Mouse (Mus musculus): ENCODE measurements at regions not wholly inside any gene's neighbourhood (a gene's known extent, or its start where the extent isn't known, plus 50 kb on each side); places are given as distances from the start of the nearest gene placed in this dataset.
"Not testable (repeated sequence)": the region's sequence is repeated elsewhere in the genome, so short reads cannot be mapped to it uniquely, and the experiment has no call there.

DNA sequence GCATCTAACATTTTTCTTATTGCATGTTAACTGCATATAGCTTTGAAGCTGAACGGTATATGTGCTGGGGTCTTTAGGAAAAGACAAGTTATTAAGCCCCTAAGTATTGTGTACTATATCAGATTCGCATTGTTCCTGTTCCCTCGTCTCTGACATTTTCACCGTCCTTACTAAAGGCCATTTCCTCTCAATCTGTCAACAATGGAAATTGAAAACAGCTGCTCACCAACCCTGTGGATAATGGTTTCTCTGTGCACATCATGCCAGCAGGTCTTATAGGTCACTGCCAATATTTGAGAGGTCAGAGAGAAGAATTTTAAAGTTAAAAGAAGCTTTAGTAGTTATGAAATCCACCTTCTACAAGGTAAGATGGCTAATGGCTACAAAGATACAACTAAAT is 797.4 kb upstream of the Impad1 start:
- no peak for DNase-seq (ENCODE audit: low spot score in 2 of 2)

DNA sequence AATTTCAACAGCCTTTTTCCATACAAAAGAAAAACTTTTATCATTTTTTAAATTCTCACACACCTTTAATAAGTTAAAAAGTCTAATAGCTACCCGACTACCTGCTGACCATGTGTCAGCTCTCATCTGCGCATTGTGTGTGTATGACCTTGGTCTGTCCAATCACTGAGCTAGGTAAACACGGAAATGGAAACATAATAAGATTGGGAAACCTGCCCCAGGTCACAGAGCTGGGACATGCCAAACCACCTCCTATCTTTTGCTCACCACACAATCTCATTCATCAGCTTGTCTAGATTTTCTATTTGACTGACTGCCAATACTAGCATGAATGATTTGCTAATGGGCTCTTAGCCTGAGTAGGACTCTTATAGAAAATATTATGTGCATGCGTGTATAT is 794.3 kb upstream of the Impad1 start:
- no peak for DNase-seq (ENCODE audit: low spot score in 2 of 2)

- DNase-seq (ENCODE audit: low spot score in 2 of 2): no peak
Measured at GRCm38 (mm10) chr4:5585205-5585604, 792.0 kb upstream of the Impad1 start.

DNA sequence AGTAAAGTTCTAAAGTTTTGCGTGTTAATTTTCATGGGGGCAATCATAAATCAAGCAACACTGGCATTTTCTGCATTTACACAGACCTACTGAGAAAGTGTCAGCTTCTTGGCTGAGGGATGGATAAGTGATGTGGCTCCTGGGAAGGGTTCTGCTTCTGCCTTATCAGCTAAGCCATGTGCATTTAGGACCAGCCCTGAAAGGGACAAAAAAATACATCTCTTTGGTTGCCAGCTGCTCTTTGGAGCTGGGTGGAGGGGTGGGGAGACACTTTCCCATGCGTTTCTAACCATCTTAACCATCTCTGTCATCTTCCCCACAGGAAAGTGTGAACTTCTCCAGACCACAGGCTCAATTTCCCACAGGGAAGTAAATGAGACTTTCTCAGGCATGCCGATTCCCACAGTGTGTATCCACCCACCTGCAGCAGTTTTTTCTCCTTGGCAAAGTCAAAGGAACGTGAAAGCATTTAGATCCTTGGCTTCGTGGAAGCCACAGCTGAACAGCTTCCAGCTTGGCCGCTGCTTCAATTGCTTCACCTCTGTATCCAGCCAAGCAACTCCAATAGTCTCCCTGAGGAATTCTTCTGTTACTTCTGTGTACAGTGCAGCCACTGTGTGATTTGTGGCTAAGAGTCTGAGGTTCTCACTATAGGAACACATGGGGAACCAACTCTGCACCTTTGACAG is 791.0 kb upstream of the Impad1 start:
- peak; percentile 4 for DNase-seq (ENCODE audit: low spot score in 2 of 2)

GRCm38 (mm10) chr4:5568076-5568475 is 774.9 kb upstream of the Impad1 start:
- DNase-seq (ENCODE audit: low spot score in 2 of 2): no peak

- DNase-seq (ENCODE audit: low spot score in 2 of 2): no peak
Measured at GRCm38 (mm10) chr4:5560001-5560657, 767.0 kb upstream of the Impad1 start.

DNA sequence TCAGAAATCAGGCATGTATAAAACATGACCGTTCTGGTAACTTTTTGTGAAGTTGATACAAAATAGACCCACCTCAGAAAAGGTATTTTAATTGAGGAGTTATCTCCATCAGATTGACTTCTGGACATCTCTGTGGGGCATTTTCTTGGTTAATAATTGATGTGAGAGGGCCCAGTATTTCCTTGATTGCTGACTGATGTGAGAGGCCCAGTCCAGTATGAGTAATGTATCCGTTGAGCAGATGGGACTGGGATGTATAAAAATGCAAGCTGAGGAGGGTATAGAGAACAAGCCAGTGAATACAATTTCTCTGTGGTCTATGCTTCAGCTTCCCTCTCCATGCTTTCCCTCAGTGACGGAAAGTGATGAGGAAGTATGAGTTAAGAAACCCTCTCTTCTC is 747.0 kb upstream of the Impad1 start:
- no peak for DNase-seq (ENCODE audit: low spot score in 2 of 2)

- DNase-seq (ENCODE audit: low spot score in 2 of 2): no peak
Measured at GRCm38 (mm10) chr4:5530416-5530815, 737.3 kb upstream of the Impad1 start.

GRCm38 (mm10) chr4:5518522-5518921 is 725.4 kb upstream of the Impad1 start:
- DNase-seq (ENCODE audit: low spot score in 2 of 2): no peak

DNA sequence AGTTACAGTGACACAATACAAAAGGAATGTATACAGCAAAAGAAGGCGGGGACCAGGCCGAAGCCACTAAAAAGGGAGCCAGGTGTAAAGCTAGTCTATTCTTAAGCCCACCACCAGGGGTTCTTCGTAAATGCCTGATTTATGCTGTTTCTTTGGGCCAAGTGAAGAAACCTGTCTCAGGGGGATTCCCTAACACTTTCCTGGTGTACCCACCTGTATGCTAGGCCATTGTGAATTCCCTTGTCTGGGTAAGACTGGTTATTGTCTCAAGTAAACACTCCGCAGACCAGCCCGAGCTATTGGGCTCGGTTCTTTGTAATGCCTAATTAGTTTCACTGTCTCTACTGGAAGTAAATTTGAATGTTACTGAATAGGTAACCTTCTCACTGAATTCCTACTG is 722.3 kb upstream of the Impad1 start:
- DNase-seq (ENCODE audit: low spot score in 2 of 2): not testable (repeated sequence)

DNA sequence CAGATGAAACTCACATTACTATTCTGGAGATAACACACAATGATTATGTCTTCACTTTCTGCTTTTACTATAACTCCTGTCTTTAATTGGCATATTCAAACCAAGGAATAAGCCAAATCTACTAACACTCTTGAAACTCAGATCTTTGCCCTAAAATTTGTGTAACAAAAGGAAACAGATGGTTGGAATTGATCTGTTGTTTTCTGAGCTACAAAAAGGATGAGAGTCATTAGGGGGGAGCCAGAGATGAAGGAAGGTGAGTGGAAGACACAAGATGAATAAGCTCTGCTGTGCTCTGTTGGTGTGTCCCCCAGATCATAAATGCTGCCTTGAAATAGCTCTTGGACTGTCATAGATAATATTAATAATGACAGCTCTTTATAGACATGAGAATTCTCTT is 718.6 kb upstream of the Impad1 start:
- DNase-seq (ENCODE audit: low spot score in 2 of 2): no peak

- DNase-seq (ENCODE audit: low spot score in 2 of 2): no peak
Measured at GRCm38 (mm10) chr4:5509398-5509797, 716.2 kb upstream of the Impad1 start.

DNA sequence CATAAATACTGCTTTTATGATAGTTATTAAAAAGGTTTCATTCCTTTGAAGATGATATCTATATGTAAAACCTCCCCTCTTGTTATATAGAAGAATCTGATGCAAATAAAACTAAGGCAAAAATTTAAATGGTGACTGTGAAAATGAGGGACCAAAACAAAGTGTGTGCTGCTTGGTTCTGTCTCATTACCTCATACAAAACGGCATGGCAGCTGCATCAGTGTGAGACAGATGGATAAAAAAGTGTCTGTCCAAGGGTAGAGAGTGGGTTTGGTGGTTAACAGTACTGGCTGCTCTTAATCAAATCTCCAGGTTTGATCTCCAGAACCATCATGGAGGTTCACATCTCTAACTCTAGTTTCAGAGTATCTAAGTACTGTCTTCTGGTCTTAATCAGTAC is 701.9 kb upstream of the Impad1 start:
- DNase-seq (ENCODE audit: low spot score in 2 of 2): no peak

DNA sequence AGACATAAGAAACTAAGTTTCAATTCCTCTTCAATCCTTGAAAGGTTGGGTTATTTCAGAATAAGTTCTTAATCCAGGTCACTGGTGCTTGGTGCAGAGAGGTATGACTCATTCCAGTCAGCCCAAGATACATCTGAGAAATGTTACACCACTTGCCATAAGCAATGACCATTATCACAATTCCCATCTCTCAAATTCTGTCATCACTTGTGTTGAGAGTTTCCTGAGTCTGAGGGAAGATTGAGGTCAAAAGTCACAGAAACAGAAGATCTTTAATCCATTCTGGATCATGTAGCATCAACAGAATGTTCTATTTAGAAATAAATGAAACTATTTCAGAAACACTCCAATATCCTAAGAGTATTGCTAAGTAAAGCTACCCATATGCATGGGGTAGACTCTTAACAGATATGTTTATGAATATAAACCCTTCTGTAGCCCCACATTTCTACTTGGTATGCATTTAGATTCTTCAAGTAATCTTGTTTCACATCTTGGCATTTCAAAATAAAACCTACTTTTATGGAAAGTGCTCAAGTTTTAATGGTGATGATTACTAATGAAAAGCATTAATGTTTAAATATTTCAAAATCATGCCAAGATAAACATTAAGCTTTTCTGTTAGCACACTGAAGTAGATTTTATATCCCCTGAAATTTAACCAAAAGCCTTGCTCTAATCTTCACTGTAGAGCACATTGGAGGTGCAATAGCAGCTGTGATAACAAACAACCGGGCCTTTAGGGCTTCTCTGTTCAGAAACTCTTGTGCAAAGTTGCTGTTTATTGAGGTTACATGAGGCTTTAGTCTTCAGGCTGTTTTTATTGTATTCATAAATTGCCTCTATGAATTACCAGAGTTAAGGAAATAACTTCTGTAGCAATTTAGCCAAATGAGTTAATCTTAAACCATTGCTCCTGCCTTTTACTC is 701.2 kb upstream of the Impad1 start:
- no peak for DNase-seq (ENCODE audit: low spot score in 2 of 2)

DNA sequence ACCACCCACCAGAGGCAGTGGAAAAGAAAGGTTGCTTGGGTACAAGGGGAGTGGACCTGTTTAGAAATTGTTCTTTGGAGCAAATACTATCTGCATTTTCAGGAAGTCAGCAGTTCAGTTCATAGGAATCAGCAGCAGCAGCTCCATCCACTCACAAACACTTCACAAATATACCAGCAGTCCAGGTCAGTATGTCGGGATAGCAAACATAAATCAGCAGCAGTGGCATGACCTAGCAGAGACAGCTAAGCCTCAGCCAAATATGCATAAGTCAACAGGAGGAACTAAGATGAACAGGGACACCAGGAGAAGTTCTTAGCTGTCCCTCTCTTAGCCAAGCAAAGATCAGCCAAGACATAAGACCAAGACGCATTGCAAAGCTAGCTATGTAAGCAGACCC is 693.6 kb upstream of the Impad1 start:
- DNase-seq (ENCODE audit: low spot score in 2 of 2): no peak

DNA sequence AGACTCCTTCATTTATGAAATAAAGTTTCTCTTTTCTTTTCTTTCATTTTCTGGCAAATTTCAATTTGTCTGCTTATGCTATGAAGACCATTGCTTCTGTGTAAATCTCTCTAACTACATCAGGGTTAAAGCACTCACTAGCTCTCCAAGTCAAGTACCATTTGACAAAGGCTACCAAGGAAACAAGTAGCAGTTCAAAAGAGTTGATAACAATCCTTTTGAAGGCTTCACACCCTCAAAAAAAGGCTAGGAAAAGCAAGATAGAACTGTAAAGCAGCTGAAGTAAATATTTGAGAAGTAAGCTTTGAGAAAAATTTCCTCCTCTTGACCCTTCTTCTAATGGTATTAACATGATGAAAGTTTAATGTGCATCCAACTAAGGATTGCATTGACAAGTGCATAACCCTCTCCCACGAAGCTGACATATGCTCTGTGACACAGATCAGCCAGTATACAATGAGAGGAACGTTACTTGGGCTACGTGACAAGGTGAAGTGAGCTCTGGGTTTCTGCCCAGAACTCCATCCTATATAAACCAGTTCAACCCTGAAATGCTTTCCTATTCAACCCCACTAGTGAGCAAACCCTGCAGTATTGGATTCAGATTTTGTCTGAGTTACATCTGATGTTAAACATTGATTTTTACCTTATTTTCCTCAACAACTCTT is 678.9 kb upstream of the Impad1 start:
- no peak for DNase-seq (ENCODE audit: low spot score in 2 of 2)

DNA sequence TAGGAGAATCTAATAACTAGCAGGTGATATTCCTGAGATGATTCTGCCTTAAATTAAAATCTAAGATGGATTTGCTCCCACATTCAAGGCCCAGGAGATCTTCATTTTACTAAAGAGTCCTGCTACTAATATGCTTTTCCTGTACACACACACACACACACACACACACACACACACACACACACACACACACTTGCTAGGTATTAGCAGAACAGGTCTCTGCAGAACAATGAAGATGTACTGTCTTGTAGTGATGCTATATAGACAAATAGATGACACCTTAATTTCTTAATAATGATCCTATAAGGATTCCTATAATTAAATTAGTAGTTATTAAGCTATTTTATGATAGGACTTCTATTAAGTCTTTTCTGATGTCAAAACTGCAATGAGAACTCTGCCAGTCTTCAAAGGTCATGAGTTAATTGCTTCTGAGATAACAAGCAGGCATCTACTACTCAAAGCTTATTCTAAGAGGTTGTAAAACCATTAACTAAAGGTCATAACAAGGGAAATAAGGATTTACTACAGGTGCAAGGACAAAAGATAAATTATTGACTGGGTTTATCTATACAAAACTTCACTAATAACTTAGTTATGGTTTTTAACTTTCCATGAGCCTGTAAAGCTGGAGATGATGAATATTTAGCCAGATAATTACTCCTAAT is 666.0 kb upstream of the Impad1 start:
- DNase-seq (ENCODE audit: low spot score in 2 of 2): no peak

DNA sequence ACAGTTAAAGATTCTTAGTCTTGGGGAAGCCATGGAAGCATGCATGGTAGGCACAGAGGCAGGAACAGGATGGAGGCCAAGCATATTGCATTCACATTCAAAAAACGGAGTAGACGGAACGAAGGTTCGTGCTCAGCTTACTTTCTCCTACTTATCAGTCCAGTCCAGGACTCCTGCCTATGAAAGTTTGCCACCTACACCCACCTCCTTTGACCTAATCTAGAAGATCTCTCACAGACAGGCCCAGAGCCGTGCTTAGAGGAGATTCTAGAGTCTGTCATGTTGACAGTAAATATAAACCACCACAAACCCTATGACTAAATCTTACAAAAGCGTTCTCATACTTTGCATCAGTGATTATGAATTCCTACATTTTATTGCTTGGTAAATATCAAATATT is 657.3 kb upstream of the Impad1 start:
- no peak for DNase-seq (ENCODE audit: low spot score in 2 of 2)

GRCm38 (mm10) chr4:5441339-5442019 is 648.3 kb upstream of the Impad1 start:
- no peak for DNase-seq (ENCODE audit: low spot score in 2 of 2)

DNA sequence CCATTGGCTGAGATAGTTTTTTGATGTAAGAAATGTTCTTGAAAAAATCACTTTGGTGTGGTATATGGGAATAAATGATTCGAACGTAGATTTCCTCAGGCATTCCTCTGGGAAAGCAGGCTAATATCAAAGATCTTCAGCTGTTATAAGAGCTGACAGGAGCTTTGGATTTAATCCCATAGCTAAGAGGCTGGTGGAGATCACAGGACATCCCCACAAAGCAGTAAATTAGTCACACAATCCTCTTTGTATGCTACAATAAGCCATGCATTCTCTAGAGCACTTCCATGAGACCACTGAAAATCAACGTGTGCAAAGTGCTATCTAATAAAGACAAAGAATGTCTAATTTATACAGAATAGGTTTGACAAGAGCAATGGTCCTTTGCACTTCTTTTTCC is 643.9 kb upstream of the Impad1 start:
- no peak for DNase-seq (ENCODE audit: low spot score in 2 of 2)

Data from right cerebral cortex, adult 2 months (tissue).